Mouse (Mus musculus) megakaryocyte-erythroid progenitor cell, adult 5-6 weeks (primary cell): ENCODE data around the gene Lhx2. TPM values are rescaled to one million over a fixed set of nuclear protein-coding genes. Genes with fewer than 3 reads are reported as not detected.

Source experiments
- ATAC-seq: replicated peaks from 2 replicates; pipeline ENCODE4 v1.8.0; 2016; ENCODE audit warnings: mild to moderate bottlenecking, inconsistent platforms; ENCODE audit not compliant: severe bottlenecking, poor library complexity, low FRiP score, low TSS enrichment
- total RNA-seq, 2 experiments: library from RNA; stranded (forward) in 1 of 2; stranded (reverse) in 1 of 2; fragments of 200-1000, 215-1000 nt in 1 of 2; fragments of >200 nt in 1 of 2; fragmentation: Nextera tagmentation in 1 of 2; gene quantifications; 2 replicates each; pipeline ENCODE4 v1.2.3; 2014 to 2017

The Lhx2 gene
- total RNA-seq (2014; fragmentation: Nextera tagmentation) (not detected in 2 replicates), total RNA-seq (2017) (not detected in 2 replicates)

- 0 out of 2 replicates have a peak, but pooled peaks have one; percentile 28 for ATAC-seq
Observed at GRCm38 (mm10) chr2:38338990-38339909, at the start of gene Lhx2. Gene Lhx2, plus strand, starts transcription at chr2:38339281.

- ATAC-seq: no peak
Observed at GRCm38 (mm10) chr2:38291526-38291925, 47.6 kb upstream of the Lhx2 start.

GRCm38 (mm10) chr2:38295939-38296338 lies 43.1 kb upstream of the Lhx2 start:
- no peak for ATAC-seq

- 0 out of 2 replicates have a peak, but pooled peaks have one; percentile 30 for ATAC-seq
Observed at GRCm38 (mm10) chr2:38300941-38301340, 38.1 kb upstream of the Lhx2 start.

- ATAC-seq: no peak
Observed at GRCm38 (mm10) chr2:38305152-38305551, 33.9 kb upstream of the Lhx2 start.

- ATAC-seq: no peak
Observed at GRCm38 (mm10) chr2:38312921-38313320, 26.2 kb upstream of the Lhx2 start.

- ATAC-seq: peak; percentile 18; the same call in 1 of the 2 replicates
Observed at GRCm38 (mm10) chr2:38313399-38313798, 25.7 kb upstream of the Lhx2 start.

- no peak for ATAC-seq
Observed at GRCm38 (mm10) chr2:38319086-38319485, 20.0 kb upstream of the Lhx2 start.

- ATAC-seq: no peak
Observed at GRCm38 (mm10) chr2:38320911-38321310, 18.2 kb upstream of the Lhx2 start.

GRCm38 (mm10) chr2:38323380-38323779 lies 15.7 kb upstream of the Lhx2 start:
- no peak for ATAC-seq

- no peak for ATAC-seq
Observed at GRCm38 (mm10) chr2:38326671-38327070, 12.4 kb upstream of the Lhx2 start.

- ATAC-seq: no peak
Observed at GRCm38 (mm10) chr2:38333586-38334119, 5.4 kb upstream of the Lhx2 start.

GRCm38 (mm10) chr2:38336606-38337005 lies 2.5 kb upstream of the Lhx2 start:
- ATAC-seq: no peak

- ATAC-seq: no peak
Observed at GRCm38 (mm10) chr2:38337091-38337640, 1.9 kb upstream of the Lhx2 start.

- no peak for ATAC-seq
Observed at GRCm38 (mm10) chr2:38337681-38338080, 1.4 kb upstream of the Lhx2 start.

- ATAC-seq: no peak
Observed at GRCm38 (mm10) chr2:38338348-38338932, 641 bp upstream of the Lhx2 start.

GRCm38 (mm10) chr2:38339910-38340625 lies 987 bp downstream of the Lhx2 start:
- no peak for ATAC-seq

GRCm38 (mm10) chr2:38340626-38341200 lies 1.6 kb downstream of the Lhx2 start:
- no peak for ATAC-seq

- no peak for ATAC-seq
Observed at GRCm38 (mm10) chr2:38343573-38343972, 4.5 kb downstream of the Lhx2 start.
